Mouse (Mus musculus): ENCODE measurements around the gene Calm1. TPM values are rescaled to one million over a fixed set of nuclear protein-coding genes. Genes with fewer than 3 reads are reported as not detected.
A peak's percentile ranks its signal among the peaks of the same experiment; 100 is the strongest.
"Not testable (repeated sequence)": the region's sequence is repeated elsewhere in the genome, so short reads cannot be mapped to it uniquely, and the experiment has no call there.

Calm1 gene
- polyA plus RNA-seq, 1 experiment from 2014 or later: 1,646 TPM

DNA sequence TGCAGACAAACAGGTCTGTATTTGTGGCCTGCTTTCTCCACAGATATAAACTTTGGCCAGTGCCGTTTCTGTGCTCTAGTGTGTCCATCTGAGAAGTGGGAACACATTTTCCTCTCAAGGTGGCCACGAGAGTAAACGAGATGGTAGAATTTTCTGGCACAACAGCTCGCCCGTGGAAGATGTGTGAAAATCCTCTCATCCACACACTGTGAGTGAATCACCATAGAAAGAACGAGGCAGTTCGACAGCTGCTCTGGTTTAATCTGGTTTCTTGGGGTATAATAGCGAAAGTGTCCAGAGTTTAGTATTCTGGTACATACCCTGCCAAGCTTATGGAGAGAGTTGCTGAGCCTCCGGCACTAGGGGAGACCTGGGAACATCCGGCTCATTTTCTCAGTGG lies 14.9 kb downstream of the Calm1 start:
- Histone ChIP-seq H3K4me2 (no peak overlapping the region), H3K27ac (no peak overlapping the region), H3K9ac (no peak overlapping the region), H3K27me3 (no peaks in the 10 kb centered on the region), H3K4me1 (no peaks in the 10 kb centered on the region; the same call in 1 of the 2 replicates), H3K9me3 (no peaks in the 10 kb centered on the region), H3K36me3 (replicated peaks) (peaks cover 19% of the 10 kb centered on the region; the same call in 1 of the 2 replicates), H3K4me3 (replicated peaks) (no peak overlapping the region)
- 94% methylated on average over 10 of the region's 10 CpGs for WGBS
- ATAC-seq (ENCODE audit: low FRiP score): no peak

DNA sequence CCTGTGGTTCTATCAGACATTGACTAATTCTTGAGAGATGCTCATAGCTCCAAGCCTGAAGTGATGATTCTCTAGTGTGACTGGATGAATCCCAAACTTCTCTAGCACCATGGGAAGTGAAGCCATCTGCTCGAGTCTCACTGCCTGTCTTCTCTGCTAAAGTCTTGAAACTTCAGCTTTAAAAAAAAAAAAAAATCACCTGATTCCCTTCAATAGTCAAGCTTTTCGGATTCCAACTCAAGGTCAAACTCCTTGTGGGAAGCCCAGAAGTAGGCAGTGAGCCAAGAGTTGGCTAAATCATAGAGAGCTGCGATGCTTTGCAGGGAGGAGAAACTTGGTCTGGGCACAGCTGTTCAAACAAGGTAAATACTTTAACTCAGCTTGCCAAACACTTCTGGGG lies 15.5 kb downstream of the Calm1 start:
- no peak for ATAC-seq (ENCODE audit: low FRiP score)
- Histone ChIP-seq H3K27ac (no peak overlapping the region), H3K4me2 (no peak overlapping the region), H3K4me3 (replicated peaks) (no peak overlapping the region), H3K4me1 (no peaks in the 10 kb centered on the region; the same call in 1 of the 2 replicates), H3K36me3 (replicated peaks) (peaks cover 13% of the 10 kb centered on the region; the same call in 1 of the 2 replicates), H3K27me3 (no peaks in the 10 kb centered on the region), H3K9me3 (no peaks in the 10 kb centered on the region), H3K9ac (no peak overlapping the region)
- 83% methylated on average over 3 of the region's 3 CpGs for WGBS

DNA sequence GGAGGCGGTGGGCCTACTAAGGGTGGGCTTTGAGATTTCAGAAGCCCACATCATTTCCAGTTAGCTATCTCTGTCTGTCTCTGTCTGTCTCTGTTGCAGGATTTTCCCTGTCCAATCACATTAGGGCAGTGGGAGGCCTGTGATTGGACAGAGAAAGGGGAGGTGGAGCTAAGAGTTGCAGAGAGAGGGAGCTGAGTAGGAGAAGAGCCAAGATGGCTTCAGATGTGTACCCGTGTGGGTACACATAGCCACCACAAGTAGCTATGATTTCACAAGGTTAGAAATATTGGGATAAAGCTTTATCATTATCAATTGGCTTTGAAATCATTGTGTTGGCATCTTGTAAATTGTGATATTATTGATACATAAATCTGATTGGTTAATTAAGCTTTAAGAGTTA lies 17.9 kb downstream of the Calm1 start:
- H3K4me2 ChIP-seq; H3K4me3 ChIP-seq (replicated peaks); H3K27ac ChIP-seq; H3K27me3 ChIP-seq; ATAC-seq (ENCODE audit: low FRiP score); H3K9me3 ChIP-seq; H3K36me3 ChIP-seq (replicated peaks); H3K9ac ChIP-seq; H3K4me1 ChIP-seq: not testable (repeated sequence)
- WGBS: 91% methylated on average over 2 of the region's 2 CpGs

DNA sequence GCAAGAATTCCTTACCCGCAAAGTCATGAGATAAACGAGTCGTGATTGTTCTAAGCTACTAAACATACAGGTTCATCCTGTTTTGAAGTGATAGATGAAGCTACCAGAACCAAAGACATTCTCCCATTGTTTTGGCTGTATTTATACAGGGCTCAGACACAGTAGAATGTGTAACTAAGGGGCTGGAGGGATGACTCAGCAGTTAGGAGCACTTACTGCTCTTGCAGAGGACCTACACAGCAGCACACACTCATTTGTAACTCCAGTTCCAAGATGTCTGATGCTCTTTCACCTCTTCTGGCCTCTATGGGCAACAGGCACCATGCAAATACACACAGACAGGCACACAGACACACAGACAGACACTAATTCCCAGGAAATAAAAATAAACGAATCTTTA lies 20.8 kb downstream of the Calm1 start:
- Histone ChIP-seq H3K9ac (no peak overlapping the region), H3K4me1 (peaks cover 27% of the 10 kb centered on the region), H3K27me3 (no peaks in the 10 kb centered on the region), H3K4me2 (no peak overlapping the region), H3K9me3 (no peaks in the 10 kb centered on the region), H3K36me3 (replicated peaks) (no peaks in the 10 kb centered on the region), H3K4me3 (replicated peaks) (no peak overlapping the region), H3K27ac (no peak overlapping the region)
- no peak for ATAC-seq (ENCODE audit: low FRiP score)
- 88% methylated on average over 4 of the region's 4 CpGs for WGBS

DNA sequence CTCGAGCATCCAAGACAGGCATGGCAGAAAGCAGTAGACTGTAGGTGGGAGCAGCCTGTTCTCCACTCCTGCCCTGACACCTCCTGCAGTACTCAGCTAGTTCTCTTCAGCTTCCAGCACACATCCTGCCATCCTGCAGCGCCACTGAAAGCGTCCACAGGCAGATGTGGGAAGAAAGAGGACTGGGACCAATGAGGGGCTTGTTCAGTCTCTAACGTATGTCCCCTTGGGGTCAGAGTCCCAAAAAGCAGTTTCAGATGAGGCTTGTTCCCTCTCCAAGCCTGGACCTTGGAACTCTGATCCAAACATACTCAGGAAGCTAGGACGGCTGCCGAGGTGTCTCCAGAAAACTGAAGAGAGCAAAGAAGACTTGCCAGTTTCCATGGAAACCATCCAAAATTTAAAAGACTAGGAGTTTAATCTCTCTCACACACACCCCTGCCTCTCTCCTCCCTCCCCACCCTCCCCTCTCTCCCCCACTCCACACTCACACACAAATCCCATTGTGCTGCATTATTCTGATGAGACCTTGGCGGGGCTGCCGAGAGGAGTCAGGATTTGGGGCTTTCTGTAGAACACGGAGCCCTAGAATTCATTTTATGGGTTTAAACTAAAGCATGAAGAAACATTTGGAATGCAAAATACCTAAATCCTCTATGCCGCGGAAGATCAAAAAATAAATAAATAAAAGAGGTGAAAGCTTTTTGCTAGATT lies 22.5 kb downstream of the Calm1 start:
- peak overlapping the region; percentile 23 for H3K4me2 ChIP-seq
- peaks cover 36% of the 10 kb centered on the region for H3K4me1 ChIP-seq
- 20% methylated on average over 11 of the region's 11 CpGs for WGBS
- H3K36me3 ChIP-seq (replicated peaks): no peaks in the 10 kb centered on the region
- peak overlapping the region; percentile 56; the same call in 1 of the 2 replicates for H3K27ac ChIP-seq
- H3K9me3 ChIP-seq: no peaks in the 10 kb centered on the region
- H3K9ac ChIP-seq: no peak overlapping the region
- H3K27me3 ChIP-seq: no peaks in the 10 kb centered on the region
- ATAC-seq (ENCODE audit: low FRiP score): peak; percentile 55; the same call in 1 of the 2 replicates
- H3K4me3 ChIP-seq (replicated peaks): no peak overlapping the region

DNA sequence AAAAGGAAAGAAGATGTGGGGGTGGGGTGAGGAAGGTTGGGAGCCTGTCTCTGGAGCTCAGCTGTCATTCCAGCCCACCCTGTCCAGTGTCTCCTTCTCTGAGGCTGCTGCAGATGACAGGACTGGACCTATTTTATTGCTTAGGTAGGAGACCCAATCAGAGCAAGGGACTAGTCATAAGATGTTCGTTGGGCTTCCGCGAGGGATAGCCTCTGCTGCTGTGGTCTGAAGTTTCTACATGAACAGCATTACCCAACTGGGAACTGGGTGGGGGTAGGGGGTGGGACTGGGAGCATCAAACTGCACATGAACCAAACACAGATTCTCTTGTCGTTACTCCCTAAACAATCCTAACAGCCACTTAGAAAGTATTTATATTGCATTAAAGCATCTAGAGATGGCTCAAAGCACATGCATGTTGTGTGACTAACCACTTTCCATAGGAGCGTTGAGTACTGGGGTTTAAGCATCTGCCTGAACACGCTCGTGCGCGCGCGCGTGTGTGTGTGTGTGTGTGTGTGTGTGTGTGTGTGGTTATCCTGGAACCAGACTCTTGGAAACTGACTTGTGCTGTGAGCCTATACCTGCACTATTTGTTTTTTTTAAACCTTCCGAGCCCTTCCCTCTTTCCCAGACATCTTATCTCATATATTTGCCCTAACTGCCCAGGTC lies 23.2 kb downstream of the Calm1 start:
- peak; percentile 47; the same call in 1 of the 2 replicates for ATAC-seq (ENCODE audit: low FRiP score)
- Histone ChIP-seq H3K9me3 (no peaks in the 10 kb centered on the region), H3K27me3 (no peaks in the 10 kb centered on the region), H3K4me3 (replicated peaks) (no peak overlapping the region), H3K27ac (no peak overlapping the region), H3K9ac (no peak overlapping the region), H3K4me1 (peaks cover 40% of the 10 kb centered on the region), H3K4me2 (peak overlapping the region; percentile 23; the same call in 1 of the 2 replicates), H3K36me3 (replicated peaks) (no peaks in the 10 kb centered on the region)
- WGBS: 84% methylated on average over 13 of the region's 13 CpGs

DNA sequence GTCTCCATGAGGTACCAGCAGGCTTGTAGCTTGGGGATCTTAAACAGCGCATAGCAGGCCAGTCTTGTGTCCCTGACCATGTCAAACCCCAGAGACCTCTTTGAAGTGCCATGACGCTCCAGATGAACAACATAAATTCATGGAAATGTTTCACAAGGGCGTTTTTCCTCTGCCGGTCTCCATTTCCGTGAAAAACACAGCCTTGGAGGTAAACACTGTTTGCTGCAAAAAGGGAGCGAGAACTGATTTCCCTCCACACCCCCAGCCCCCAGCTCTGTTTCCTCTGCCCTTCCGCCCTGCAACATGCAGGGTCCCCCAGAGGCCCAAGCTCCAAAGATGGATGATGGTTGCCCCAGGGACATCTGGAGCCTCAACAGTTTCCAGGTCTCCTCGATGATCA lies 24.3 kb downstream of the Calm1 start:
- Histone ChIP-seq H3K9ac (no peak overlapping the region), H3K27ac (no peak overlapping the region), H3K4me3 (replicated peaks) (no peak overlapping the region), H3K27me3 (no peaks in the 10 kb centered on the region), H3K4me2 (no peak overlapping the region), H3K4me1 (peaks cover 49% of the 10 kb centered on the region), H3K36me3 (replicated peaks) (no peaks in the 10 kb centered on the region), H3K9me3 (no peaks in the 10 kb centered on the region)
- ATAC-seq (ENCODE audit: low FRiP score): no peak
- 88% methylated on average over 8 of the region's 8 CpGs for WGBS

DNA sequence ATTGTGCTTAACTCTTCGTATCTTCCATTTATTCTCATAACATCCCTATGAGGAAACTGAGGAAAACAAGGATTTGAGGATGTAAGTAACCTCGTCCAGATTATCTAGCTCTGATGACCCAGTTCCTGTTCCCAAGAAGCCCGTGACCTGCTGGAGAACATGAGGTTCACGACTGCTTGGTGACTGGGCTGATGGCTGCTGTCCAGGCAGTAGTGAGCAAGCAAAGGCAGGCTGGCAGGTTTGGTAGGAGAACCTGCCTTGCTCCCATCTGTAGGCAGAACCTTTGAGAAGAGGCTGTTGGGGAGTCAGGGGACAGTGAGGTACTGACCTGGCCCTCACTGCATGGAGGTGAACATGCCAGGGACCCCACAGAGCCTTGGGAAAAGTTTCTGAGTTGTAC lies 26.0 kb downstream of the Calm1 start:
- no peaks in the 10 kb centered on the region for H3K9me3 ChIP-seq
- H3K9ac ChIP-seq: no peak overlapping the region
- no peak for ATAC-seq (ENCODE audit: low FRiP score)
- no peak overlapping the region for H3K4me3 ChIP-seq (replicated peaks)
- H3K4me1 ChIP-seq: peaks cover 55% of the 10 kb centered on the region
- WGBS: 88% methylated on average over 4 of the region's 4 CpGs
- H3K27ac ChIP-seq: no peak overlapping the region
- no peak overlapping the region for H3K4me2 ChIP-seq
- no peaks in the 10 kb centered on the region for H3K27me3 ChIP-seq
- no peaks in the 10 kb centered on the region for H3K36me3 ChIP-seq (replicated peaks)

DNA sequence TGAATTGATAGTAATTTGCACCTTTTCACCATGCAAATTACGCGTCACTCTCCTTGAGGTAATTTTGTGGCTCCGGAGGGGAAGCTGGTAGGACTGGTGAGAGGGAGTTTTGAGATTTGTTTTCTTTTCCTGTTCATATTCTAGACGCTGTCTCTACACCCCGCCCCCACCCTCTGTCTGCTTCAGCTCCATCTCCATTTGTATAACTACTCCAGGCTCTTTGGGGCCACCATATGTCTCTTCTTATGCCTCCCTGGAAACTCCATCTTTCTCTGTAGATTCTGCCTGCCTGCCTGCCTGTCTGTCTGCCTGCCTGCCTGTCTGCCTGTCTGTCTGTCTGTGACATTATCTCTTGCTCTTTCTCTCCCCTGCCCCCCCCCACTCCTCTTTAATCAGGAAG lies 26.8 kb downstream of the Calm1 start:
- 72% methylated on average over 5 of the region's 5 CpGs for WGBS
- H3K36me3 ChIP-seq (replicated peaks): no peaks in the 10 kb centered on the region

DNA sequence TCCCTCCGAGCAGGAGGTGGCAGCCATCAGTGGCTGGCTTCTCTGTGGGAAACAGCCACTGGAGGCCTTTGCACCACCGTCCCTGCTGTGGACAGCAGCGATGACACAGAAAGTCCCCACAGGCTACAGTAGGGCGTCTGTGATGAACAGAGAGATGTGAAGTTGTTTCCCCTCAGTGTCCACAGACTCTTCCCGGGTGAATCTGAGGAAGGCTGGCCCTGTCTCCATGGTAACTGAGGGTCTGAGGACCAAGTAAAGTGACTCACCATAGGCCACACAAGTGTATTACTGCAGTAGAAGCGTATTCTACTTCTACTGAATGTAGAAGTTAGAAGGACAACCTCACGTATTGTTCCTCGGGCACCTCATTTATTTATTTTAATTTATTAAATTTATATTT lies 27.4 kb downstream of the Calm1 start:
- Histone ChIP-seq H3K27me3 (no peaks in the 10 kb centered on the region), H3K4me1 (peaks cover 50% of the 10 kb centered on the region), H3K9me3 (no peaks in the 10 kb centered on the region), H3K4me3 (replicated peaks) (no peak overlapping the region), H3K36me3 (replicated peaks) (no peaks in the 10 kb centered on the region), H3K27ac (peak overlapping the region; percentile 42), H3K9ac (no peak overlapping the region), H3K4me2 (no peak overlapping the region)
- peak; percentile 30; the same call in 1 of the 2 replicates for ATAC-seq (ENCODE audit: low FRiP score)
- WGBS: 63% methylated on average over 8 of the region's 8 CpGs

More for the DNA sequence above, 26.8 kb downstream of the Calm1 start:
- peak overlapping the region; percentile 42 for H3K27ac ChIP-seq
- no peaks in the 10 kb centered on the region for H3K9me3 ChIP-seq
- no peak overlapping the region for H3K4me2 ChIP-seq
- no peak for ATAC-seq (ENCODE audit: low FRiP score)
- no peak overlapping the region for H3K4me3 ChIP-seq (replicated peaks)
- H3K9ac ChIP-seq: no peak overlapping the region
- peaks cover 55% of the 10 kb centered on the region for H3K4me1 ChIP-seq
- H3K27me3 ChIP-seq: no peaks in the 10 kb centered on the region

DNA sequence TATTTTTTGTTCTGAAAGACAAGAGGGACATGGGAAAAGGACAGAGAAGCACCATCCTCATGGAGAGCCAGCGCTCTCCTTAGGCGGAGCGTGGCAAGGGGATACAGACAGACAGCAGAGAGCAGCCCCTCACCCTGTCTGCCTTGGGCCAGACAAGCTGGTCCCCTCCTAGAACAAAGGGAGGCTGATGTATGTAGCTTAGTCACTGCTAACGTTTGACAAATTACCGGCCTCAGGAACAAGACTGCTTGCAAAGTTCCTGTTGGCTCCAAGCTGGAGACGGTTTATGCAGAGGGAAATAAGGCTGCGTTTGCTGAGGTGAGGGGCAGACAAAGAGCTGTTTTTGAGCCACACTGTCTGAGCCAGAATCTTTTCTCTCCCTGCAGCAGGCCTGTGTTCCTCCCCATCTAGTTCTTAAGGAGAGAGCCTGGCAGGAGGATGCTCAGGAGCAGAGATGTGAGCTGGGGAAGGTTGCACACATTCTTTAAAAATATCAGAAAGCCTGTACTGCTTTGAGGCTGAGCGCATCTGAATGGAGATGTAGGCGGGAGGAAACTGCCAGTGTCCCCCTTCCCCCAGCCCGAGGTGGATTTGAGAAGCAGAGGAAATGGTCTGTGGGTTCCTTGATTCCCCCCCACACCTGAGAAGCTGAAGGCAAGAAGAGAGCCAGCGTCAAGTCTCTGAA lies 28.9 kb downstream of the Calm1 start:
- no peaks in the 10 kb centered on the region for H3K36me3 ChIP-seq (replicated peaks)
- WGBS: 31% methylated on average over 11 of the region's 11 CpGs
- no peak overlapping the region for H3K4me3 ChIP-seq (replicated peaks)
- H3K9ac ChIP-seq: no peak overlapping the region
- ATAC-seq (ENCODE audit: low FRiP score): peak; percentile 66; the same call in 1 of the 2 replicates
- H3K27me3 ChIP-seq: no peaks in the 10 kb centered on the region
- H3K4me1 ChIP-seq: peaks cover 36% of the 10 kb centered on the region
- H3K27ac ChIP-seq: peak overlapping the region; percentile 71
- no peaks in the 10 kb centered on the region for H3K9me3 ChIP-seq
- no peak overlapping the region for H3K4me2 ChIP-seq

DNA sequence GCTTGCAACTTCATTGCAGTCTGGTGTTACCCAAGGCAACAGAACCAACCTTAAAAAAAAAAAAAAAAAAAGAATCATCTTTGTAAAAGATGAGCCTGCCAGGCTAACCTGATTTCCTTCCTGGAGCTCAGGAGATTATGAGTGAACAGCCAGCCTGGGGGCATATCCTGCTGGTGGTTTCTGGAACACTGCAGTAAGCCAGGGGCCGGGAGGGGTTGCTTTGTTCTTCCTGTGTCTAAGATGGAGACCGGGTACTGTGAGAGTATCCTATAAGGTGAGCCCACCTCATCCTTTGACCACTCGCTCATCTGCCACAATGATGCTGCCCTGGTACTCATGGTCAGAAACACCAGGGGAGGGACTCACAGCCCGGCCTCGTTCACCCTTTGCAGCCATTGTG lies 35.0 kb downstream of the Calm1 start:
- Histone ChIP-seq H3K27me3 (no peaks in the 10 kb centered on the region), H3K9ac (no peak overlapping the region), H3K36me3 (replicated peaks) (no peaks in the 10 kb centered on the region), H3K4me1 (peaks cover 3% of the 10 kb centered on the region; the same call in 1 of the 2 replicates), H3K27ac (no peak overlapping the region), H3K4me3 (replicated peaks) (no peak overlapping the region), H3K4me2 (no peak overlapping the region), H3K9me3 (no peaks in the 10 kb centered on the region)
- ATAC-seq (ENCODE audit: low FRiP score): no peak
- 87% methylated on average over 5 of the region's 5 CpGs for WGBS
